Mouse (Mus musculus) limb, embryonic 10.5 days (tissue): Measurements from ENCODE around the gene Nr1i2. TPM values are rescaled to one million over a fixed set of nuclear protein-coding genes. Genes with fewer than 3 reads are reported as not detected.
"Not testable (repeated sequence)": the region's sequence is repeated elsewhere in the genome, so short reads cannot be mapped to it uniquely, and the experiment has no call there.

Experiments
- DNase-seq: peaks from one replicate; pipeline ENCODE4 v3.0.0-alpha.2; 2017; ENCODE audit warnings: low spot score
- H3K27ac ChIP-seq: fragments of 300-500 bp; sonication (generic); 2 replicates; pipeline ENCODE4 v1.5.1; 2016; ENCODE audit warnings: mild to moderate bottlenecking
- H3K27me3 ChIP-seq: fragments of 300-500 bp; sonication (generic); 2 replicates; pipeline ENCODE4 v1.6.1; 2016; ENCODE audit warnings: low read depth, mild to moderate bottlenecking; ENCODE audit not compliant: poor library complexity, severe bottlenecking
- H3K36me3 ChIP-seq: fragments of 300-500 bp; sonication (generic); 2 replicates; pipeline ENCODE4 v1.6.1; 2016; ENCODE audit warnings: mild to moderate bottlenecking, moderate library complexity
- H3K4me1 ChIP-seq: fragments of 300-500 bp; sonication (generic); 2 replicates; pipeline ENCODE4 v1.6.1; 2016
- H3K4me3 ChIP-seq: fragments of 300-500 bp; sonication (generic); 2 replicates; pipeline ENCODE4 v1.5.1; 2016; ENCODE audit warnings: mild to moderate bottlenecking, moderate library complexity
- H3K9me3 ChIP-seq: fragments of 300-500 bp; sonication (generic); replicated peaks from 2 replicates; pipeline ENCODE4 v1.6.1; 2016; ENCODE audit warnings: mild to moderate bottlenecking
- WGBS: fragments of 180-500 bp; shearing (Covaris S2); methylation state at CpG from one replicate; pipeline ENCODE4 v1.1.7; 2016; 5-methylcytosine and 5-hydroxymethylcytosine counted together
- polyA plus RNA-seq: library from polyadenylated mRNA; unstranded; fragments of >200 nt; fragmentation: Nextera tagmentation; extraction: Ambion mirVana; gene quantifications from 2 replicates; pipeline ENCODE4 v1.2.1, GENCODE M21; 2016

The Nr1i2 gene
- polyA plus RNA-seq, 1 experiment from 2014 or later, result not detected

DNA sequence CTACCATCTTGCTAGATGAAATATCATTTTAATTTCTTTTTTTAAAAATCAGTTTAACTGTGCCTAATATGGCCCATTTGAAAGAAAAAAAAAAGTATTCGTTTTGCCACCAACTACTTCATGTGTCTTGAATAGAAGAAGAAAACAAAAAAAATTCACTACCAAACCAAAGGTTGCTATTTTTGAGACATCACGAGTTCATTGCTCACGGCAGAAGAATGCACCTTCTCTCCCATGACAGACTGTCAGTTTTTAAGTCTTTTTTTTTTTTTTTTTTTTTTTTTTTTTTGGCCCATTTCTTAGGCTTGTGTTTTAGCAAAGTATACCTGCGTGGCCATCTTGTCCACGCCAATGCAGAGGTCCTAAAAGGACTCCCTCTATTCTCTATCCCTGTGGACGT is 50.5 kb downstream of the Nr1i2 start:
- Histone ChIP-seq H3K27ac (no peak overlapping the region), H3K4me3 (no peak overlapping the region), H3K4me1 (peaks cover 14% of the 10 kb centered on the region), H3K36me3 (peaks cover 35% of the 10 kb centered on the region), H3K9me3 (no peaks in the 10 kb centered on the region), H3K27me3 (no peaks in the 10 kb centered on the region)
- no peak for DNase-seq
- 94% methylated on average over 6 of the region's 6 CpGs for WGBS

DNA sequence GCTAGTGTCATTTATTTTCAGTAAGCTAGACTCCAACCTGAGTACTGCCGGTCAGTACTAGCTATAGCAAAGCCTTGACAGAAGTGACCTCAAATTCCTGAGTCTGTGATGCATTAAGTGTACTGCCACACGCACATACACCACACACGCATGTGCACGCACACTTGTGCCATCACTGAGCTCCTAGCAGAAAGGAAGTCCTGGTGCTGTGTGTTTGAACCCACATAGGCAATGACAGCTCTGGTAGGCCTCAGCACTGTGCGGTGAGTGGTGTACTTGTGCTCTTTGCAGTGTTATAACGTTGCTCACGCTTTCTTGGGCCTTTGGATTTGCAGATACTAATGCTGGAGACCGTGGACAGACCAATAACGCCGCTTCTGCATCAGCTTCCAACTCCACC is 54.5 kb downstream of the Nr1i2 start:
- Histone ChIP-seq H3K27ac (no peak overlapping the region), H3K4me1 (no peaks in the 10 kb centered on the region), H3K4me3 (no peak overlapping the region), H3K27me3 (no peaks in the 10 kb centered on the region), H3K9me3 (no peaks in the 10 kb centered on the region), H3K36me3 (peaks cover 48% of the 10 kb centered on the region)
- DNase-seq, result no peak
- WGBS, result 95% methylated on average over 10 of the region's 10 CpGs

GRCm38 (mm10) chr16:38239729-38240128 is 54.9 kb downstream of the Nr1i2 start:
- H3K4me3 ChIP-seq, result no peak overlapping the region
- no peaks in the 10 kb centered on the region for H3K4me1 ChIP-seq
- no peaks in the 10 kb centered on the region for H3K27me3 ChIP-seq
- H3K9me3 ChIP-seq, result no peaks in the 10 kb centered on the region
- H3K36me3 ChIP-seq, result peaks cover 48% of the 10 kb centered on the region
- 85% methylated on average over 5 of the region's 5 CpGs for WGBS
- no peak for DNase-seq
- H3K27ac ChIP-seq, result no peak overlapping the region

GRCm38 (mm10) chr16:38236936-38237585 is 57.6 kb downstream of the Nr1i2 start:
- H3K27me3 ChIP-seq, result no peaks in the 10 kb centered on the region
- H3K27ac ChIP-seq, result no peak overlapping the region
- peaks cover 41% of the 10 kb centered on the region for H3K36me3 ChIP-seq
- H3K4me1 ChIP-seq, result no peaks in the 10 kb centered on the region
- WGBS, result 91% methylated on average over 4 of the region's 4 CpGs
- DNase-seq, result no peak
- no peaks in the 10 kb centered on the region for H3K9me3 ChIP-seq
- H3K4me3 ChIP-seq, result no peak overlapping the region

DNA sequence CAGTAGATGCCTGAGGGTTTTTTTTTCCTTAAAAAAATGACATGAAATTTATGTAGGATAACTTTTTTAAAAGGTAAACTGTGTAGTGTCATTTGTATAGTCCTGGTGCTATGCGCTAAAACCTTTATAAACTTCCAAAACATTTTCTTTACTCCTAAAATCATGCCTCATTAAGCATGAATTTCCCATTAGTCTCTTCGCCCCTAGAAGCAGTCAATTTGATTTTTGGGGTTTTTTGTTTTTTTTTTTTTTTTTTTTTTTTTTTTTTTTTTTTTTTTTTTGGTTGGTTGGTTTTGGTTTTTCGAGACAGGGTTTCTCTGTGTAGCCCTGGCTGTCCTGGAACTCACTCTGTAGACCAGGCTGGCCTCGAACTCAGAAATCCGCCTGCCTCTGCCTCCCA is 72.1 kb downstream of the Nr1i2 start:
- H3K9me3 ChIP-seq, H3K4me1 ChIP-seq, H3K27ac ChIP-seq, H3K4me3 ChIP-seq, DNase-seq, H3K27me3 ChIP-seq: not testable (repeated sequence)
- WGBS, result 98% methylated on average over 5 of the region's 5 CpGs
- peaks cover 64% of the 10 kb centered on the region for H3K36me3 ChIP-seq

DNA sequence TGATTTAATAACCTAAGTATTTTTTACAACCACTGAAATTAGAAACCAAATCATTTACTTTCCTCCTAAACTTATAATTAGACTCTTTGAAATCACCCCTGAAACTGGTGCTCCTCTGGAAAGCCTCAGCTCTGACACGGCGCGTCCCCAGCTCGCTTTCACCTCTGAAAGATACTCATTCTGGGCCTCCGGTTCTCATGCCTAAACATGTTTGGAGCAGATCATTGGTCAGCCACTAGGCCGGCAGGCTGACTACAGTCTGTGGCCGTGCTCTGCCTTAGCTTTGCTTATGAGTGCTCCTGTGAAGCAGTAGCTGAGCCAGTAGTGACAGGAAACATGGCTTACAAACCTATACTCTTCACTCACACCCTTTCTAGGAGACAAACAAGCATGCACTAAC is 89.4 kb downstream of the Nr1i2 start:
- DNase-seq, result no peak
- Histone ChIP-seq H3K27me3 (no peaks in the 10 kb centered on the region), H3K9me3 (no peaks in the 10 kb centered on the region), H3K27ac (no peak overlapping the region), H3K36me3 (peaks cover 59% of the 10 kb centered on the region), H3K4me1 (no peaks in the 10 kb centered on the region), H3K4me3 (no peak overlapping the region)
- WGBS, result 85% methylated on average over 7 of the region's 7 CpGs

Other genes with a start within 250 kb of the Nr1i2 start
- gene Gsk3b, start 205.8 kb downstream of the Nr1i2 start, polyA plus RNA-seq, result 46.1 and 59.4 TPM in 2 replicates
- 0.10 TPM in 1 of 2 replicates, not detected in the other for gene Maats1, start 47.3 kb upstream of the Nr1i2 start, polyA plus RNA-seq
- gene Cox17, start 52.2 kb upstream of the Nr1i2 start, polyA plus RNA-seq, result 119 and 132 TPM in 2 replicates
- not detected in 2 replicates for gene Gm21987, start 52.2 kb upstream of the Nr1i2 start, polyA plus RNA-seq
- gene Popdc2, start 67.4 kb upstream of the Nr1i2 start, polyA plus RNA-seq, result 1.3 and 3.1 TPM in 2 replicates
- gene Pla1a, start 138.3 kb upstream of the Nr1i2 start, polyA plus RNA-seq, result 0.11 TPM in 1 of 2 replicates, not detected in the other
- gene Adprh, start 157.9 kb upstream of the Nr1i2 start, polyA plus RNA-seq, result 153 and 159 TPM in 2 replicates
- 0.29 and 0.53 TPM in 2 replicates for gene Cd80, start 160.7 kb upstream of the Nr1i2 start, polyA plus RNA-seq
- gene Timmdc1, start 227.8 kb upstream of the Nr1i2 start, polyA plus RNA-seq, result 29.2 and 30.1 TPM in 2 replicates